Mouse (Mus musculus): ENCODE data around the gene Dnaja3. TPM values are rescaled to one million over a fixed set of nuclear protein-coding genes. Genes with fewer than 3 reads are reported as not detected.

Gene Dnaja3
- total and polyA plus RNA-seq, 2 experiments from 2014 or later: 99.6 to 103 TPM

DNA sequence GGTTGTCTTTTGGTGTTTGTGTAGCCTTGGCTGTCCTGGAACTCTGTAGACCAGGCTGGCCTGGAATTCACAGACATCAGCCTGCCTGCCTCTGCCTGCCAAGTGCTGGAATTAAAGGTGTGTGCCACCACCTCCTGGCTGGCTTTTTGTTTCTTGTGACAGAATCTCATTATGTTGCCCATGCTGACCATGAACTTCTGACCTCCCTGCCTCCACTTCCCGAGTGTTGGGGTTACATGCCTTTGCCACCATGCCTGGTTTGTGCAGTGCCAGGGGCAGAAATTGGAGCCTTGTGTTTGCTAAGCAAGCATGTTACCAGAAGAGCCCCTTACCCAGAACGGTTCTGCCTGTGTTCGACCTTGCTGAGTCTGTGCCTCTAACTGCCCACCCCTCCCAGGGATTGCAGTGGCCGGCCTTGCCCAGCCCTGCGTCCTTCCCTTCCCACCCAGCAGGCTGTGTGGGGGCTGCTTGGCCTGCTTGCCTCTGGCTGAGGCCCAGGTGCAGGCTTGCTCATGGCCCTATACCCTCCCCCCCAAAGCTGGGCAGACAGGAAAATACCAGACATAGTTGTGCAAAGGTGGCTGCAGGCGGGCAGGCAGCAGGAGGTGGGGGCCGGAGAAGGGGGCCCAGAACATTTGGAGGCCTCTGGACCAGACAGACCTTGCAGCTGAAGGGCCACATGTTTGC is 36.9 kb upstream of the Dnaja3 start:
- no peaks in the 10 kb centered on the region for H3K9me3 ChIP-seq (replicated peaks; ENCODE audit: control insufficient read depth, low read length)
- peak overlapping the region; percentile 83 for H3K27ac ChIP-seq (ENCODE audit: low read depth)
- no peak overlapping the region for H3K4me3 ChIP-seq (ENCODE audit: low read depth, low read length)
- TF ChIP-seq CTCF (IDR thresholded peaks at IDR 0.05; ENCODE audit: low read depth): no peak
- H3K4me2 ChIP-seq (ENCODE audit: low read depth, low read length): peak overlapping the region; percentile 20; the same call in 1 of the 2 replicates
- no peaks in the 10 kb centered on the region for H3K36me3 ChIP-seq (replicated peaks; ENCODE audit: control insufficient read depth, insufficient read depth, low read length)
- no peak for DNase-seq (ENCODE audit: low spot score)
- peaks cover 83% of the 10 kb centered on the region for H3K4me1 ChIP-seq (ENCODE audit: control insufficient read depth, insufficient read depth)
- 24% methylated on average over 7 of the region's 7 CpGs for WGBS
- ATAC-seq (ENCODE audit: insufficient read depth, low read depth): peak; percentile 37; the same call in 1 of the 2 replicates
- no peaks in the 10 kb centered on the region for H3K27me3 ChIP-seq (ENCODE audit: control insufficient read depth, insufficient read depth, low read length)
- H3K9ac ChIP-seq (replicated peaks; ENCODE audit: low read depth, low read length): 0 out of 2 replicates have a peak overlapping the region, but pooled peaks have one; percentile 1

DNA sequence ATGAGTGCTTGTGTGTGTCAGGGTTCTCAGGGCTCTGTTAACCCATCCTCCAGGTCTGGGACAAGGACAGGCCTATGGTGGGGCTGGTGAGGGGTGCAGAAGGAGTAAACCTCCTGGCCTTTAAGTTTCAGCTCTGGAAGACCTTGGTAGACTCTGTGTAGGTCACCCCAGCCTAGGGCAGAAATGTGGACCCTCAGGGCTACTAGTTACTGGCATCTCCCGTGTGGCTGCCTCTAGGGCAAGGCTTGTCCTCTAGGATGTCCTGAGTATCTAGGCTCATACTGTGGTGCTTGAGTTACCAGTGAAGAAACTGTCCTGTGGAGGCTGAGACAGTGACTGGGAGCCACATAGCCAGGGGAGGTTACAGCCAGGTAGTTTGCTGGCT is 36.3 kb upstream of the Dnaja3 start:
- H3K4me2 ChIP-seq (ENCODE audit: low read depth, low read length): peak overlapping the region; percentile 20; the same call in 1 of the 2 replicates
- ATAC-seq (ENCODE audit: insufficient read depth, low read depth): no peak
- H3K9me3 ChIP-seq (replicated peaks; ENCODE audit: control insufficient read depth, low read length): no peaks in the 10 kb centered on the region
- H3K27ac ChIP-seq (ENCODE audit: low read depth): peak overlapping the region; percentile 83
- no peak overlapping the region for H3K9ac ChIP-seq (replicated peaks; ENCODE audit: low read depth, low read length)
- H3K27me3 ChIP-seq (ENCODE audit: control insufficient read depth, insufficient read depth, low read length): no peaks in the 10 kb centered on the region
- DNase-seq (ENCODE audit: low spot score): no peak
- peaks cover 78% of the 10 kb centered on the region for H3K4me1 ChIP-seq (ENCODE audit: control insufficient read depth, insufficient read depth)
- no peak for TF ChIP-seq EP300 (IDR thresholded peaks at IDR 0.05; ENCODE audit: low read depth)
- TF ChIP-seq CTCF (IDR thresholded peaks at IDR 0.05; ENCODE audit: low read depth): no peak
- H3K36me3 ChIP-seq (replicated peaks; ENCODE audit: control insufficient read depth, insufficient read depth, low read length): no peaks in the 10 kb centered on the region
- no peak overlapping the region for H3K4me3 ChIP-seq (ENCODE audit: low read depth, low read length)
- 52% methylated on average over 1 of the region's 1 CpGs for WGBS

DNA sequence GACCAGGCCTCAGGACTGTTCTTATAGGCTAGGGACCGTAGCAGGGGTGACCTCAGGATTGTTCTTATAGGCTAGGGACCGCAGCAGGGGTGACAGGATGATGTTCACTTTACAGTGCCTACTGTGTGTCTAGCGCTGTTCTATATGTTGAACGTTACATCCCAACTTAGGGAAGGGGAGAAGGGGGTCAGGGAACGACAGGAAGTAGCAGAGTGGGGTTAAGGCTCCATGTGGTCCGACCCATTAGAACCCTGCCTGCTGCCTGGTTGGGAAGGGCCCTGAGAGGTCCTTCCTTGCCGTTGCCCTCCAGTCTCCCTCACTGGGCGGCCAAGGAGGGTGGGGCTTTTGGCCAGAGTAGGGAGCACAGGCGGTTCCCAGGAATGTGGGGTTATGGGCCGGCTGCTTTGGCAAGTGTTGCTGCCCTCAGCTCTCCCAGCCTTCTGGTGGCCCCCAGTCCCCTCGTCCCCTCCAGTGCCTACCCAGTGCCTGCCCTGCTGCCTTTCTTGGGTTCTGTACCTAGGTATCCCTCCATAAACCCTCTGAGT is 35.4 kb upstream of the Dnaja3 start:
- no peak for TF ChIP-seq CTCF (IDR thresholded peaks at IDR 0.05; ENCODE audit: low read depth)
- no peak for TF ChIP-seq EP300 (IDR thresholded peaks at IDR 0.05; ENCODE audit: low read depth)
- peaks cover 70% of the 10 kb centered on the region for H3K4me1 ChIP-seq (ENCODE audit: control insufficient read depth, insufficient read depth)
- DNase-seq (ENCODE audit: low spot score): no peak
- 64% methylated on average over 11 of the region's 11 CpGs for WGBS
- no peak for ATAC-seq (ENCODE audit: insufficient read depth, low read depth)
- H3K4me3 ChIP-seq (ENCODE audit: low read depth, low read length): no peak overlapping the region
- H3K27me3 ChIP-seq (ENCODE audit: control insufficient read depth, insufficient read depth, low read length): no peaks in the 10 kb centered on the region
- no peak overlapping the region for H3K4me2 ChIP-seq (ENCODE audit: low read depth, low read length)
- H3K9me3 ChIP-seq (replicated peaks; ENCODE audit: control insufficient read depth, low read length): no peaks in the 10 kb centered on the region
- H3K27ac ChIP-seq (ENCODE audit: low read depth): no peak overlapping the region
- H3K9ac ChIP-seq (replicated peaks; ENCODE audit: low read depth, low read length): no peak overlapping the region
- peaks cover 7% of the 10 kb centered on the region; the same call in 1 of the 2 replicates for H3K36me3 ChIP-seq (replicated peaks; ENCODE audit: control insufficient read depth, insufficient read depth, low read length)

DNA sequence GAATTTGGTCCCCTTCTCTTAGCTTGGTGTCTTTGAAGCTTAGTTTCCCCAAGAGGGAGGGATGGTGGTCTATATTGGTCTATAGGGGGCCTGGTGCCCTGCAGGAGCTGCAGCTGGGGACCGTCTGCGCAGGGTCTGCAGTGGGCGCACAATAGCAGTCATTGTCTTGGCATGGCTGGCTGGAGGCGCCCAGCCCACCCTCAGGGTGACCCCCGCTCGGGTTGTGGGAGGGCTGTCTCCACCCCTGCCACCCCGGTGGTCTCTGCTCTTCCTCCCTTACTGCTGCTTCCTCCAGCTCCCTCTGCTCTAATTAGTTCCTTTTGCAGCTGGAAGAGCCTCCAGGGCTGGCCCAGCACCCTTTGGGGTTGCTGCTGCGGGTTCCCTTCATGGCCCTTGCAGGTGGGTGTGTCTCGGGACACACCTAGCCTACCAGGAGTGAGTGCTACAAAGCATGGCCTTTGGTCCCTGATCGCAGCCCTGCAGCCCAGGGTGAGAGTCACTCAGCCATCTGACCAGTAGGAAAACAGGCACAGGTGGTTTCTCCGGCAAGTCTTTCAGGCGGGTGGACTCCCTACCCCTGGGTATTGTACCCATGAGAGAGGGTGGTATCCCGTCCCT is 34.2 kb upstream of the Dnaja3 start:
- DNase-seq (ENCODE audit: low spot score) (no peak), ATAC-seq (ENCODE audit: insufficient read depth, low read depth) (no peak)
- 76% methylated on average over 13 of the region's 13 CpGs for WGBS

DNA sequence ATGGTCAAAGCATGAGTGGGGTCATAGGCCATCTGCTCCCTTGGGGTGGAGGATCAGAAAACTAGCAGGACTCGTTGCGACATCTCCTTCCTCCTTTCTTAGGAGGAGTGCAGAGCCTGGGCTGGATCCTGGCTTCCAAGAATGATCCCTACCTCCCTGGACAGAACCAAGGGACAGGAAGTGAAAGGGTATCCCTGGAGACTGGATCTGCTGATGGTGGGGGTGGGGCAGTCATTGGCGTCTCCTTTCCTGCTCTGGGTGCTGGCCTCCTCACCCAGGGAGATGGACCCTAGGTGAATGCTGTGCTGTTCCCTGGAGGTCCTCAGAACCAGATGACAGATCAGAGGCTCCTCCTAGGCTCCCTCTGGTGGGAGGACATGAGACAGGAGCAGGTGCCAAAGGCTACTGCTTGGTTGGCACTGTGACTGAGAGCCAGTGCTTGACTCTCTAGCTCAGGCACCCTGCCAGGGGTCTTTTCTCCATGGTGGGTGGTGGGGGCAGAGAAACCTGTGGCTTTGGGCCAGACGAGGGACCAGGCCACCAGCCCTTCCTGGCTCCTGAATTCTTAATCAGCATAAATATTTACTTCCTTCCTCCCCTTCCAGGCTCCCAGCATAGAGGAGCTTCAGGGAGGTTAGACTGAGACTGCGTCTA is 33.2 kb upstream of the Dnaja3 start:
- peak; percentile 70 for TF ChIP-seq CTCF (IDR thresholded peaks at IDR 0.05; ENCODE audit: low read depth)
- no peak for TF ChIP-seq EP300 (IDR thresholded peaks at IDR 0.05; ENCODE audit: low read depth)
- no peak overlapping the region for H3K4me3 ChIP-seq (ENCODE audit: low read depth, low read length)
- H3K4me1 ChIP-seq (ENCODE audit: control insufficient read depth, insufficient read depth): peaks cover 57% of the 10 kb centered on the region
- H3K9me3 ChIP-seq (replicated peaks; ENCODE audit: control insufficient read depth, low read length): no peaks in the 10 kb centered on the region
- H3K27ac ChIP-seq (ENCODE audit: low read depth): peak overlapping the region; percentile 43
- WGBS: 18% methylated on average over 5 of the region's 5 CpGs
- H3K4me2 ChIP-seq (ENCODE audit: low read depth, low read length): peak overlapping the region; percentile 6; the same call in 1 of the 2 replicates
- H3K36me3 ChIP-seq (replicated peaks; ENCODE audit: control insufficient read depth, insufficient read depth, low read length): peaks cover 22% of the 10 kb centered on the region
- ATAC-seq (ENCODE audit: insufficient read depth, low read depth): peak; percentile 48; the same call in 1 of the 2 replicates
- no peaks in the 10 kb centered on the region for H3K27me3 ChIP-seq (ENCODE audit: control insufficient read depth, insufficient read depth, low read length)
- no peak for DNase-seq (ENCODE audit: low spot score)
- 0 out of 2 replicates have a peak overlapping the region, but pooled peaks have one; percentile 1 for H3K9ac ChIP-seq (replicated peaks; ENCODE audit: low read depth, low read length)

More for the DNA sequence above, 34.2 kb upstream of the Dnaja3 start:
- peaks cover 65% of the 10 kb centered on the region for H3K4me1 ChIP-seq (ENCODE audit: control insufficient read depth, insufficient read depth)
- no peak for TF ChIP-seq CTCF (IDR thresholded peaks at IDR 0.05; ENCODE audit: low read depth)
- no peak for TF ChIP-seq EP300 (IDR thresholded peaks at IDR 0.05; ENCODE audit: low read depth)
- no peak overlapping the region for H3K9ac ChIP-seq (replicated peaks; ENCODE audit: low read depth, low read length)
- peak overlapping the region; percentile 43; the same call in 1 of the 2 replicates for H3K27ac ChIP-seq (ENCODE audit: low read depth)
- H3K9me3 ChIP-seq (replicated peaks; ENCODE audit: control insufficient read depth, low read length): no peaks in the 10 kb centered on the region
- H3K27me3 ChIP-seq (ENCODE audit: control insufficient read depth, insufficient read depth, low read length): no peaks in the 10 kb centered on the region
- H3K36me3 ChIP-seq (replicated peaks; ENCODE audit: control insufficient read depth, insufficient read depth, low read length): peaks cover 14% of the 10 kb centered on the region
- no peak overlapping the region for H3K4me3 ChIP-seq (ENCODE audit: low read depth, low read length)
- no peak overlapping the region for H3K4me2 ChIP-seq (ENCODE audit: low read depth, low read length)

Data from heart, postnatal 0 days (tissue).